Mouse (Mus musculus) heart, postnatal 25 days (tissue): ENCODE measurements around the gene Lck. TPM values are rescaled to one million over a fixed set of nuclear protein-coding genes. Genes with fewer than 3 reads are reported as not detected.
A peak's percentile ranks its signal among the peaks of the same experiment; 100 is the strongest.

Experiments used
- DNase-seq: peaks from one replicate; pipeline ENCODE4 v3.0.0; 2022; ENCODE audit warnings: low spot score
- intact Hi-C: fragments of 180-260 bp; cut with DNase I; formaldehyde crosslinking; loops from one replicate; pipeline ENCODE4 v1.15.1; 2025
- total RNA-seq, 2 experiments: library from RNA; stranded (reverse); gene quantifications; 2 replicates each; pipeline ENCODE4 v1.2.3; 2021

Gene Lck
- total RNA-seq, 2 experiments from 2014 or later: 0.47 to 1.2 TPM

GRCm38 (mm10) chr4:129586943-129587342 lies 13.5 kb upstream of the Lck start:
- DNase-seq: no peak
- intact Hi-C loops: no loop called here

DNA sequence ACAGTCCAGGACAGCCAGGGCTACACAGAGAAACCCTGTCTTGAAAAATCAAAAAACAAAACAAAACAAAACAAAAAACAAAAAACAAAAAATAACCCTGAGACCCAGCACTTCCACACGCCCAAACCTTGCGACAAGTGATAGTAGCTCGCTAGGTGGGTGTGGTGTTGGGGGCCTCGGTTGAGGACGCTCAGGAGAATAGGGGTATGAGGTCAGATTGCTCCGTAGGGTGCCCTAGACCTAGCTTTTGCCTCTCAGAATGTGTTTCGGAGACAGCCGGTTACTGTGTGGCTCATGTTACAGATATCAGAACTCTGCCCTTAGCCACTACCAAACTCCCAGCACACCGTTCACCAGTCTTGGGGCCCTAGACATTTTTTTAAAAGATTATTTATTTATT lies 12.3 kb upstream of the Lck start:
- no peak for DNase-seq
- intact Hi-C loops: loop anchor here (1.0 kb wide), 1 partner anchor 23 kb away; no protein-coding TSS in a partner anchor

DNA sequence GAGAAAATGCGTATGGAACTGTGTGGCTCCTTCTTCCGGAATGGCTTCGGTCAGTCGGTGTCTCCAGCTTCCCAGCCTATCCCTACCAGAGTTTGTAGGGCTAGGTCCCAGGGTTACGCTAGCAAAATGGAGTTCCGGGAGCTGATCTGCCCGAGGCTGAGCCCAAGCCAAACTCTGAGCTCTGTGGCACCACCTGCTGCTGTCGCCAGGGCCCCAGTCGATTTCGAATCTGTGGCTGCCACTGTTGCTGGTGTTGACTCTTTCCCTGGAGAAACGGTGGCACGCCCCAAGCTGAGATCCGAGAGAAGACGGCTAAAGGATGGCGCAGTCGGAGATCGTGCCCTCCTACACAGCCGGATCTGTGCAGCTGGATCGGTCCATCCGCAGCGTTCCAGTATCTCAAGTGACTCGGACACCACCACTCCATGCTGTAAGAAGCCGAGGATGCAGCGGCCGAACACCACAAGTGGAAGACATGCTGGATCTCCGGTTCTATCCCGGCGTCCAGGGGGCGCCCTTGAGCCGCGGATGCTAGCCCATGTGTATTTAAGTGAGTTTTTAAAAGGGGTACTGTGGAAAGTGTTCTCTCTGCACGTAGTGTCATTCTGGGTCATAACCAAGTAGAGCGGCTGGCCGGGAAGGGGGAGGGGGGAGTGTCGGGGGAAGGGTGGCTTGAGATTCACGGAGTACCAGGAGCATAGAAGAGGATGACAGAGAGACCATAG lies 11.6 kb upstream of the Lck start:
- DNase-seq: peak; percentile 71
- intact Hi-C loops: loop anchor here (1.0 kb wide), 1 partner anchor 23 kb away; no protein-coding TSS in a partner anchor

DNA sequence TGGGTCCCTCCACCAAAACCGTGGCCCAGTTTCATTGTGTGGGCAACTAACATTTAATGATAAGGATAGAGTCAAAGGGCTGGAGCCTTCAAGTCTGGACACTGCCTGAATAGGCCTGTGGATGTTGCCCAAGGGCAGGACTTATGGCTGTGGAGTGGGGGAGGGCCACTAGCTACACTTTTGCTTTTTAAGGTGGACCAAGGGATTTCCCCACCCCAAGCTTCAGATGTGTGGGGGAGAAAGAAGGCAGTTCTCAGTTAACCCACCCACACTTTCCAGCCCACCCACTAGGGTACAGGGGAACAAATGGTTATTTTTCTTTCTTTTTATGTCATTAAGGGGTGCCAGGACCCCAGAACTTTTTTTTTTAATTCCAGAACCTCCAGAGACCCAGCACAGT lies 10.9 kb upstream of the Lck start:
- intact Hi-C loops: no loop called here
- no peak for DNase-seq

DNA sequence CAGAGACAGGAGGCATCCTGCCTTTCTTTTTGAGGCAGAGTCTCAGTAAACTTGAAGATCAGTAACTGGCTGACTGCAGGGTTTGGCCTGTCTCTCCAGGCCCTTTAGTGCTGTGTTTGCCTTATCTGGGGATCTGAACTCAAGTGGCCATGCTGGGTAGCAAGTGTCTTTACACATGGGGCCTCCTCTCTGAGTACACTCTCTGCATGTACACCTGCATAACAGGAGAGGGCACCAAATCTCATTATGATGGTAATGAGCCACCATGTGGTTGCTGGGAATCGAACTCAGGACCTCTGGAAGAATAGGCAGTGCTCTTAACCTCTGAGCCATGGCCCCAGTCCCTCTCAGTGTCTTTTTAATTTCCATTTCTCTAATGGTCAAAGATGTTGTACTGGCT lies 8.8 kb upstream of the Lck start:
- intact Hi-C loops: no loop called here

DNA sequence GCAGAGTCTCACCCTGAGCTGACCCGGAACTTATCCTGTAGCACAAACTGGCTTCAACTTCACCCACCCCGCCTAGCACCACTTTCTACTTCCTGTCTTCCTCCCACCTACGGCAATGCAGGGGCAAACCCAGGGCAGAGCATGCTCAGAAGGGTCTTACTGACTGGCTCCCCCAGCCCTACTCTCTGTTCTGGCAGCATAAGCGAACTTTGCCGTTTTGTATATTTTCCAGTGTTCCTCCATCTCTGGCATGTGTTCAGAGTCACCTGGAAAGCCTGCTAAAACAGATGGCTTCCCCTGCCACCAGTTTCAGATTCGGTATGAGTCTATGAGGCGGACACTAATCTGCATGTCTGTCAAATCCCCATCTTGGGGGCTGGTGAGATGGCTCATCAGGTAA lies 6.9 kb upstream of the Lck start:
- DNase-seq: no peak
- intact Hi-C loops: no loop called here

More for the DNA sequence above, 8.8 kb upstream of the Lck start:
- no peak for DNase-seq

- intact Hi-C loops: no loop called here
- no peak for DNase-seq
Observed at GRCm38 (mm10) chr4:129578466-129578865, 5.0 kb upstream of the Lck start, which contains the start of gene Fam167b. Fam167b (minus strand) TSS chr4:129578549.

DNA sequence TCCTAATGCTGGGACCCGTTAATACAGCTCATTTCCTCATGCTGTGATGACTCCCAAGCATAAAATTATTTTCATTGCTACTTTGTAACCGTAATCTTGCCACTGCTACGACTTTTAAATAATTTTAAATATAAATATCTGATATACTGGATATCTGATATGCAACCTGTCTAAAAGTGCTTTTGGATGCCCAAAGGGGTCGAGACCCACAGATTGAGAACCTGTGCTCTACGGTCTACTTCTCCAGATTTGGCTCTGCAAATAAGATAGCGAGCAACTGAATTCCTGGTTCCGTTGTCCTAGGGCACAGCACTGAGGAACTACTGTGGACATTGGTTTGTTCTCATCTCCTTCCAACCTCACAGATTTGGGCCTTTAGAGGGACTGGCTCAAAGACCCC lies 4.2 kb upstream of the Lck start:
- intact Hi-C loops: no loop called here
- DNase-seq: no peak

DNA sequence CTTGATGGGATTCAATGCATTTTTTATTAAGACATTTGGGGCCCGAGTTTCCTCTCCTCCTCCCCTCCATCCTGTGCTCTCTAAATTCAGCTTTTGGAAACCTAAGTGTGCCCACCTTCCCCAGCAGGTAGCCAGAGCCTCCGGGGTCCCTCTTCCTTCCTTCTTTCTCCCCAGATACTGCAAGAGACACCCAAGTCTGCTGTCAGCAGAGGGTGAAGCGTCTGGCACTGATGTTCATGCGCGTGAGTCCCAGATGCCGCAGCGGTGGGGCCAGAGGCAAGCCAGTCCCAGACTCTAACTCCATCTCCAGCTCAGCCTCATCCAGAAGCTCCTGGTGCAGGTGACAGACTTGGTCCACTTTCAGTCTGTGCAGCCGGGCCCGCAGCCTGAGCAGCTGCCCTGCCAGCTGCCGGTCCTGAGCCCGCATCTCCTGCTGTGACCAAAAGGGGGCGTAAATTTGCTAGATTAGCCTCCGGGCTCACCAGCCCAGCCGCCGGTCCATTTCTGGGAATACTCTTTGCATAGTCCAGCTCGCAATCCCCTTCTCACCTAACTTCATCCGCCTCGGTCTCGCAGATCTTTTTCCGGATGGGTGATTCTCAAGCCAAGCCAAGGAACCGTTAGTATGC lies 3.5 kb upstream of the Lck start:
- intact Hi-C loops: no loop called here
- DNase-seq: peak; percentile 47

DNA sequence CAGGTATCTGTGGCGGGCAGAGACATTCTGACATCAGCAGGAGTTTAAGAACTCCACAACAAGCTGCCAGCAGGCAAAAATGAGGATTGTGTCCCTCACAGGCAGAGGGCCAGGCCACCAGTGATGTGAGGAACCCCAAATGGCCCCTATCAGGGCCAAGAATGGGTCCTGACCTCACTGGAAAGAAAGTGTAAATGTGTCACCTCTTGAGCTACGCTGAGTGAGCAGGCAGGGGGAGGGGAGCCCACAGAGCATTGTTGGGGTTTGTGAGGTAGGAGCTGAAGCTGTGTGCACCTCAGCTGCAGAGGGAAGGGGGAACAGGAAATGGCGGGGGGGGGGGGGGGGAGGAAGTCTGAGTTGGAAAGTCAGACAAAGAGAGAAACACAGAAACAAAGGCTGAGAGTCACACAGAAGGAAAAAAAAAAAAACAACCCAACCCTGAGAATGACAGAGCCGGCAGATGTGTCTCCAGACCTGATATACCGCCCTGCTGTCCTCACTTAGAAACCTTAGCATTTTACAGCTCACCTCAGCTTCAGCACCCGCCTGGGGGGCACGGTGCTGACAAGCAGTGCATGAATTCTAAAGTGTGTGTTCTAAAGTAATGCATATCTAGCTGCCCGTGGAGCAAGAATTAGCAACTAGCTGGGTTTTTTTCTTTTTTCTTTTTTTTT lies 1.9 kb upstream of the Lck start:
- no peak for DNase-seq
- intact Hi-C loops: no loop called here

DNA sequence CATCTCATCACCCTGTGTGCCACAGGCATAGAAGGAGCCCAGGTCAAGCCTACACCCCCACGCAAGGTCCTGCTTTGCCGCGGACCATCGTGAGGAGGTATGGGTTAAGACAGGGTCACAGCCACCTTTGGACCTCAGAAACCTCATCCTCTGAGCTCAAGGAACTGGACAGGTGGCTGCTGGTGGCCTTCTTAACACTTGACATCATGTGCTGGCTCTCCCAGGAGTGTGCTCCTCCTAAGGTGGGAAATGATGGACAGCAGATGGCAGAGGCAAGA lies 409 bp downstream of the Lck start:
- intact Hi-C loops: no loop called here
- no peak for DNase-seq

GRCm38 (mm10) chr4:129572236-129573092 lies 977 bp downstream of the Lck start:
- intact Hi-C loops: no loop called here
- no peak for DNase-seq

GRCm38 (mm10) chr4:129571551-129572084 lies 1.8 kb downstream of the Lck start:
- intact Hi-C loops: no loop called here

DNA sequence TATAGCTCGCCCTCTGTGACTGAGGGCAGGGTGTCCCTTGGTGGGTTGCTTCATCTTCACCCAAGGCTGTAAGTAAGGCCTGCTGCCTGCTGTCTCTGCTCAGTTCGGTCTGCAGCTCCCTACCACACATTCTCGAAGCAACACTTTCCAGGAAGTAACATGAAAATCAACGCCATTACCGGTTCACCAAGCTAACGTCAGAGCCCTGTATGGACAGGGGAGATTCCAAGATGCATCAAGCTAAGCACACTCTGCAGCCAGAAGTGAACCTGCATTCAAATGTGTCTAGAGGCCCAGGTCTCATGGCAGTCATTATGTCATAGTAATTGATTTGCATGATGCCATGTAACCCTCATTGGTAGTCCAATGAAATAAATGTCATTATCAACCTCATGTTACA lies 3.4 kb downstream of the Lck start:
- intact Hi-C loops: no loop called here
- no peak for DNase-seq

More at GRCm38 (mm10) chr4:129571551-129572084, 1.8 kb downstream of the Lck start:
- DNase-seq: no peak

DNA sequence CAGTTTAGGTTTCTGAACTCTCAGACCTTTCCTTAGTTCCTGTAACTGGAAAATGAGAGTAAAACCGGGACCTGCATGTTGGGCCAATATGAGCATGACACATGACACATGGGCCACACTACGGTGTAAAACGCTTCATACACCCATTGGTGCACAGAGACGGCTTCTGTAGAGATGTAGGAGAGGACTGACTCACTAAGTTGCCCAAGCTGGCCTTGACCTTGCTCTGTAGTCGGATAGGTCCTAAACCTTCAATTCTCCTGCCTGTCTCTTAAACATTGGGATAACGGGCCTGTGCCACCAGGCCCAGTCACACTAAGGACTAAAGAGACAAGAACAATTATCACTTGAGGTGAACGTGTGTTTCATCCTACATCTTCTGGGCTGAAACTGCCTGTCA lies 5.1 kb downstream of the Lck start:
- DNase-seq: no peak
- intact Hi-C loops: no loop called here

DNA sequence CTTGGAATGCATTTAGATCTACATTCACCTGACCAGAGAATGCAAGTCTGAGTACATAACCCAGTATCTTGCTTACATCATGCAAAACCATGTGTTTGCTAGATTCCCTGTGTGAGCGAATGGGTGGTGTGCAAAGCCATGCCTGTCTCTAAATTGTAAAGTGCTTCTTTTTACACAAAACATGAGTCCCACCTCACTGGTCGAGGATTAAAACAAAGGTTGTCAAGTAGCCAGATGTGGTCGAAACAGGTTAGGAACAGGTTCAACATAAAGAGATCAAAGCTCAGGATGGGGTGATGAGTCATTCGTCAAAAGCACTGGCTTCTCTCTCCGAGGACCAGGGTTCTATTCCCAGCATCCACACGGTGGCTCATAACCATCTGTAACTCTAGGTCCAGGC lies 8.3 kb downstream of the Lck start:
- DNase-seq: no peak
- intact Hi-C loops: no loop called here

GRCm38 (mm10) chr4:129563718-129564117 lies 9.7 kb downstream of the Lck start:
- intact Hi-C loops: no loop called here
- no peak for DNase-seq

DNA sequence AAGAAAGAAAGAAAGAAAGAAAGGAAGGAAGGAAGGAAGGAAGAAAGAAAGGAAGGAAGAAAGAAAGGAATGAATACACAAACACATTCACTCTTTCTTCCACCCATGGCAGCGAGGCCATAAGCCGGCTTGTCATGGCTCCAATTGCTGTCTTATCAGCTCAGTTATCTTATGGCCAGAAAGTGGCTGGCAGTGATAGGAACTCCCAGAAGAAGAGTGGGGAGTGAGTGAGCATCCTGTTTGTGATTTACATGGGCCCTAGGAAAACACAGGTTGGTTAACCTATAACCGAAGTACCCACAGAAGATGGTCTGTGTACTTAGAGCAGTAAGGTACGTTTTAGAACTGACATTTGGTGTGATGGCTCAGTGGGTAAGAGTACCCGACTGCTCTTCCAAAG lies 12.3 kb downstream of the Lck start:
- DNase-seq: no peak
- intact Hi-C loops: no loop called here

GRCm38 (mm10) chr4:129558321-129558955 lies 15.0 kb downstream of the Lck start:
- DNase-seq: no peak
- intact Hi-C loops: no loop called here
